Mouse (Mus musculus) liver, embryonic 14.5 days (tissue): ENCODE data around the gene C1qtnf3. TPM values are rescaled to one million over a fixed set of nuclear protein-coding genes. Genes with fewer than 3 reads are reported as not detected.

Source experiments
- ATAC-seq: fragments of 200-750 bp; cut with Nextera tagmentation; 2 replicates; pipeline ENCODE4 v1.8.0; 2017; ENCODE audit warnings: moderate number of reproducible peaks, mild to moderate bottlenecking, moderate library complexity; ENCODE audit not compliant: insufficient read depth
- DNase-seq, 3 experiments: peaks; one replicate each; pipeline ENCODE4 v3.0.0-alpha.2; 2012 to 2013; ENCODE audit warnings: low read depth in 3 of 3, low spot score in 3 of 3
- H3K27ac ChIP-seq: fragments of 300-500 bp; sonication (generic); 2 replicates; pipeline ENCODE4 v1.5.1; 2014; ENCODE audit warnings: moderate library complexity, mild to moderate bottlenecking, control low read depth, inconsistent platforms
- H3K27me3 ChIP-seq: fragments of 300-500 bp; sonication (generic); 2 replicates; pipeline ENCODE4 v1.6.1; 2014; ENCODE audit warnings: mild to moderate bottlenecking, low read length, moderate library complexity; ENCODE audit not compliant: control insufficient read depth, insufficient read depth
- H3K36me3 ChIP-seq: fragments of 300-500 bp; sonication (generic); replicated peaks from 2 replicates; pipeline ENCODE4 v1.6.1; 2014; ENCODE audit warnings: low read depth; ENCODE audit not compliant: control insufficient read depth, insufficient read depth
- H3K4me1 ChIP-seq, 2 experiments: fragments of 200-500 bp in 1 of 2; fragments of 300-500 bp in 1 of 2; sonication (generic) in 1 of 2; replicated peaks; 2 replicates each; pipeline ENCODE4 v1.6.1; 2012 to 2014; ENCODE audit warnings: antibody characterized with exemption in 1 of 2, inconsistent platforms in 1 of 2, low read length in 1 of 2; ENCODE audit not compliant: control insufficient read depth in 2 of 2, insufficient read depth in 2 of 2
- H3K4me2 ChIP-seq: fragments of 300-500 bp; sonication (generic); 2 replicates; pipeline ENCODE4 v1.6.1; 2014; ENCODE audit warnings: low read depth, mild to moderate bottlenecking, control low read depth, moderate library complexity
- H3K4me3 ChIP-seq, 2 experiments: fragments of 200-500 bp in 1 of 2; fragments of 300-500 bp in 1 of 2; sonication (generic) in 1 of 2; 2 replicates each; pipeline ENCODE4 v1.5.1; 2012 to 2014; ENCODE audit warnings: low read depth in 2 of 2, low read length in 2 of 2, mild to moderate bottlenecking in 2 of 2, control low read depth in 1 of 2, inconsistent platforms in 1 of 2, moderate library complexity in 1 of 2; ENCODE audit not compliant: insufficient read depth in 1 of 2
- H3K9ac ChIP-seq: fragments of 300-500 bp; sonication (generic); replicated peaks from 2 replicates; pipeline ENCODE4 v1.6.1; 2014; ENCODE audit warnings: mild to moderate bottlenecking, control low read depth, moderate library complexity
- H3K9me3 ChIP-seq: fragments of 300-500 bp; sonication (generic); 2 replicates; pipeline ENCODE4 v1.6.1; 2016; ENCODE audit warnings: low read length, mixed read lengths; ENCODE audit not compliant: control insufficient read depth
- CTCF ChIP-seq: IDR thresholded peaks from 2 replicates; pipeline ENCODE4 v1.5.1; 2016; ENCODE audit warnings: antibody characterized with exemption, low read depth, control low read depth
- EP300 ChIP-seq: IDR thresholded peaks from 2 replicates; pipeline ENCODE4 v1.6.1; 2016; ENCODE audit warnings: antibody characterized with exemption, low read depth
- WGBS: fragments of 180-500 bp; shearing (Covaris S2); extraction: QIAGEN DNeasy Blood & Tissue Kit; methylation state at CpG from one replicate; pipeline ENCODE4 v1.1.7; 2014; ENCODE audit not compliant: insufficient replicate concordance; 5-methylcytosine and 5-hydroxymethylcytosine counted together
- polyA plus RNA-seq, 2 experiments: library from polyadenylated mRNA; depleted of rRNA in 1 of 2; stranded (reverse) in 1 of 2; unstranded in 1 of 2; fragments of >200 nt; fragmentation: Nextera tagmentation in 1 of 2; extraction: Ambion mirVana in 1 of 2; gene quantifications; 2 replicates each; pipeline versions ENCODE4 v1.2.1 to v1.2.3; 2012 to 2014

Gene C1qtnf3
- polyA plus RNA-seq, 2 experiments: 0.02 TPM; not detected in 1

- H3K4me2 ChIP-seq: no peak overlapping the region
- H3K4me3 ChIP-seq: no peak overlapping the region
- no peaks in the 10 kb centered on the region for H3K27me3 ChIP-seq
- no peak overlapping the region for H3K27ac ChIP-seq
- DNase-seq: no peak
- ATAC-seq: no peak
- H3K9ac ChIP-seq: no peak overlapping the region
- H3K9me3 ChIP-seq: no peaks in the 10 kb centered on the region
- no peaks in the 10 kb centered on the region for H3K36me3 ChIP-seq
- WGBS: 57% methylated on average over 6 of the region's 6 CpGs
- no peak for TF ChIP-seq EP300
- TF ChIP-seq CTCF: no peak
- H3K4me1 ChIP-seq: no peaks in the 10 kb centered on the region
Observed at GRCm38 (mm10) chr15:11004646-11005045, 52.5 kb downstream of the C1qtnf3 start.

GRCm38 (mm10) chr15:11008756-11009155 lies 56.6 kb downstream of the C1qtnf3 start:
- Histone ChIP-seq H3K4me1 (peaks cover 0 to 3% of the 10 kb centered on the region in 2 experiments; a peak in 1 of 4 replicates), H3K9ac (no peak overlapping the region), H3K27me3 (no peaks in the 10 kb centered on the region), H3K27ac (no peak overlapping the region), H3K4me3 (no peak overlapping the region), H3K36me3 (no peaks in the 10 kb centered on the region), H3K4me2 (no peak overlapping the region), H3K9me3 (no peaks in the 10 kb centered on the region)
- ATAC-seq: no peak
- DNase-seq: no peak
- TF ChIP-seq EP300 (no peak), CTCF (peak; percentile 40; the same call in 1 of the 2 replicates)
- WGBS: 19% methylated on average over 5 of the region's 5 CpGs

- 55% methylated on average over 11 of the region's 11 CpGs for WGBS
- Histone ChIP-seq H3K4me3 (no peak overlapping the region), H3K27ac (no peak overlapping the region), H3K4me1 (peaks cover 0 to 3% of the 10 kb centered on the region in 2 experiments; a peak in 1 of 4 replicates), H3K4me2 (no peak overlapping the region), H3K27me3 (no peaks in the 10 kb centered on the region), H3K9me3 (no peaks in the 10 kb centered on the region), H3K9ac (no peak overlapping the region), H3K36me3 (no peaks in the 10 kb centered on the region)
- ATAC-seq (peak; percentile 39; the same call in 1 of the 2 replicates), DNase-seq (no peak)
- TF ChIP-seq EP300 (no peak), CTCF (no peak)
Observed at GRCm38 (mm10) chr15:11010976-11011548, 58.9 kb downstream of the C1qtnf3 start.

GRCm38 (mm10) chr15:11014931-11015330 lies 62.8 kb downstream of the C1qtnf3 start:
- H3K9me3 ChIP-seq: no peaks in the 10 kb centered on the region
- peaks cover 0 to 3% of the 10 kb centered on the region in 2 experiments; a peak in 1 of 4 replicates for H3K4me1 ChIP-seq
- 43% methylated on average over 2 of the region's 2 CpGs for WGBS
- H3K36me3 ChIP-seq: no peaks in the 10 kb centered on the region
- DNase-seq (no peak), ATAC-seq (no peak)
- H3K9ac ChIP-seq: no peak overlapping the region
- no peaks in the 10 kb centered on the region for H3K27me3 ChIP-seq
- no peak overlapping the region for H3K27ac ChIP-seq
- TF ChIP-seq EP300 (no peak), CTCF (no peak)
- H3K4me2 ChIP-seq: no peak overlapping the region
- H3K4me3 ChIP-seq: no peak overlapping the region

GRCm38 (mm10) chr15:11026801-11027561 lies 74.8 kb downstream of the C1qtnf3 start:
- Histone ChIP-seq H3K4me2 (no peak overlapping the region), H3K4me3 (no peak overlapping the region), H3K36me3 (no peaks in the 10 kb centered on the region), H3K9ac (no peak overlapping the region), H3K9me3 (no peaks in the 10 kb centered on the region), H3K4me1 (peaks cover 0 to 6% of the 10 kb centered on the region in 2 experiments; a peak in 1 of 4 replicates), H3K27me3 (no peaks in the 10 kb centered on the region), H3K27ac (no peak overlapping the region)
- WGBS: 36% methylated on average over 4 of the region's 4 CpGs
- DNase-seq (peak in 1 of 3 experiments; percentile 12), ATAC-seq (peak; percentile 65; the same call in 1 of the 2 replicates)
- no peak for TF ChIP-seq CTCF
- TF ChIP-seq EP300: no peak

Other genes with a start within 250 kb of the C1qtnf3 start
- gene Rai14, start 237.7 kb upstream of the C1qtnf3 start, polyA plus RNA-seq (2012; rRNA removed): 2.0 and 2.9 TPM in 2 replicates
- gene Rai14, start 237.7 kb upstream of the C1qtnf3 start, polyA plus RNA-seq (2014; fragmentation: Nextera tagmentation; extraction: Ambion mirVana): 3.5 and 3.7 TPM in 2 replicates
- 8.5 and 10.9 TPM in 2 replicates for gene Amacr, start 29.4 kb downstream of the C1qtnf3 start, polyA plus RNA-seq (2012; rRNA removed)
- 19.3 and 20.3 TPM in 2 replicates for gene Amacr, start 29.4 kb downstream of the C1qtnf3 start, polyA plus RNA-seq (2014; fragmentation: Nextera tagmentation; extraction: Ambion mirVana)
- gene Slc45a2, start 48.4 kb downstream of the C1qtnf3 start, polyA plus RNA-seq (2012; rRNA removed): 0.01 TPM in 2 replicates
- 0.16 TPM in 1 of 2 replicates, not detected in the other for gene Slc45a2, start 48.4 kb downstream of the C1qtnf3 start, polyA plus RNA-seq (2014; fragmentation: Nextera tagmentation; extraction: Ambion mirVana)
- not detected in 2 replicates for gene Rxfp3, start 85.7 kb downstream of the C1qtnf3 start, polyA plus RNA-seq (2012; rRNA removed)
- gene Rxfp3, start 85.7 kb downstream of the C1qtnf3 start, polyA plus RNA-seq (2014; fragmentation: Nextera tagmentation; extraction: Ambion mirVana): not detected in 2 replicates
- gene Adamts12, start 112.5 kb downstream of the C1qtnf3 start, polyA plus RNA-seq (2012; rRNA removed): 0.28 and 0.47 TPM in 2 replicates
- 0.23 and 0.54 TPM in 2 replicates for gene Adamts12, start 112.5 kb downstream of the C1qtnf3 start, polyA plus RNA-seq (2014; fragmentation: Nextera tagmentation; extraction: Ambion mirVana)